Mouse (Mus musculus): ENCODE measurements around the gene Tnfrsf9. TPM values are rescaled to one million over a fixed set of nuclear protein-coding genes. Genes with fewer than 3 reads are reported as not detected.

Tnfrsf9 gene
- total and polyA plus RNA-seq, 3 experiments: 0.14 TPM; not detected in 2

DNA sequence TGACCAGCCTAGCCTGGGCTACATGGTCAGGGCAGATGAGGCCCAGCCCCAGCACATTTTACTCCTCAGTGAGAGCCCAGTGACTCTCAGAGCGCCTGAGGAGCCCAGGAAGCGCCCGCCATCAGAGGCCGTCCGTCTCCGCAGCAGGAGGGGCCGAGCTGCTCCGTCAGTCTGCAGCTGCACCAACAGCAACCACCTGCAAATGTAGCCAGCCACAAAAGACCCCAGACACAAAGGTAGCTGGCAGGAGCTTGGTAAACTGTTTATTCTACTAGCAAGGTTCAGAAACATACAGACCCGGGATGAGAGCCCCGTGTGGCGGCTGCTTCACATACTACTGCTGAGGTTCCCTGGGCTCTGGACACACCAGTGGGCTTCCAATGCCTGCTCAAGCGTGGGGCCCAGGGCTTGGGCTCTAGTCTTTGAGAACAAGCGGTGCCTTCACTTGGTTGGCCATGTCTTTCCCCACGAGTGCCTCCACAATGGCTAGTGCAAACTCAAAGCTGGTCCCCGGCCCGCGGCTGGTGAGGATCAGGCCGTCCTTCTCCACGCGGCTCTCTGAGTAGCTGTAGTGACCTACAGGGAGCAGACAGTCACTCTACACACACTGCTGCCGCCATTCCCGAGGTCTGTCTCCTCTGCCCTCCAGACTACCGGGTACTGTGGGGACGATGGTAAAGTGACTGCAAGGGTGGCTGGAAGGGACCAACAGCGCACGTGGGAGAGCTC lies 17.3 kb upstream of the Tnfrsf9 start:
- Histone ChIP-seq H3K9ac (ENCODE audit: control insufficient read depth, low read depth, low read length, poor library complexity, severe bottlenecking) (no peak overlapping the region), H3K36me3 (ENCODE audit: control insufficient read depth in 1 of 2, insufficient read depth in 2 of 2, low read length in 2 of 2) (peaks cover 0 to 2% of the 10 kb centered on the region in 2 experiments; a peak in 2 of 4 replicates), H3K27ac (ENCODE audit: control insufficient read depth, low read depth, low read length) (no peak overlapping the region), H3K4me3 (ENCODE audit: control insufficient read depth in 1 of 2, insufficient read depth in 1 of 2, low read depth in 2 of 2, low read length in 2 of 2) (no peak overlapping the region), H3K79me2 (ENCODE audit: control insufficient read depth, insufficient read depth, low read length, poor library complexity) (no peaks in the 10 kb centered on the region), H3K9me3 (replicated peaks; ENCODE audit: insufficient read depth, low read length) (no peaks in the 10 kb centered on the region), H3K4me1 (ENCODE audit: control insufficient read depth in 1 of 2, insufficient read depth in 2 of 2, low read length in 2 of 2) (no peaks in the 10 kb centered on the region), H3K27me3 (ENCODE audit: control insufficient read depth in 1 of 2, insufficient read depth in 2 of 2, low read length in 2 of 2) (no peaks in the 10 kb centered on the region)
- TF ChIP-seq MYC (IDR thresholded peaks at IDR 0.05; ENCODE audit: low read depth, low read length) (no peak), GABPA (IDR thresholded peaks at IDR 0.05; ENCODE audit: low read depth, low read length) (no peak), E2F4 (IDR thresholded peaks at IDR 0.05; ENCODE audit: borderline replicate concordance, low read depth, low read length) (no peak), CHD1 (IDR thresholded peaks at IDR 0.05; ENCODE audit: low read depth, low read length) (no peak)
- DNase-seq (ENCODE audit: low read depth, low spot score): no peak

DNA sequence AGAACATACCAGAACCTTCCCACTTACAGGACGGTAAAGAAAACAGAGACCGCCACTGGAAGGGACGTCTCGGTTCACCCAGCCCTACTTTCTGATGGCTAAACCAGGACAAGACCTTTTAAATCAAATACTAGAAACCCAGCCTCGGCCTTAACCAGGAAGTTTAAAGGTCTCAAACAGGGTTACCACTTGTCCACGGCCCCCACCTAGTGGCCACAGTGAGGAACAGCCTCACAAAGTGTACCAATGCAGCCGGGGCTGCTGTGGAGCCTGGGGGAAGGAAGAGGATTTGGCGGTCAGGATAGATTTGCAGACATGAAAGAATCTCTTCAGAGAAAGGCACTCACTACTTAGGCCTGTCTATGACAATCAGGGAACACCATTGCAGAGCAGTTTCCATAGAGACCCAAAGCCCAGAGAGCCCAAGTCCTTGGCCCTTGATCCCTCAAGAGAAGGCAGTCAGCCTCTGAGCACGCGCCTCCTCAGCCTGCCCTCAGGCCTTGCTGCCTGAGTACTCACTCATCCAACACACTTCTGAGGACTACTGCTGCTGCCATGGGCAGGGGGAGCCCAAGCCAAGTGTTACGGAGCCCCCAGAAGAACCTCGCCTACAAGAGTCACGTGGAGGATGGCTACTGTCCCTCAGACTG lies 15.5 kb upstream of the Tnfrsf9 start:
- H3K27me3 ChIP-seq (ENCODE audit: control insufficient read depth in 1 of 2, insufficient read depth in 2 of 2, low read length in 2 of 2): no peaks in the 10 kb centered on the region
- TF ChIP-seq ZC3H11A (IDR thresholded peaks at IDR 0.05; ENCODE audit: low read depth, low read length): 0 out of 2 replicates have a peak, but pooled peaks have one; percentile 25
- TF ChIP-seq SIN3A (IDR thresholded peaks at IDR 0.05; ENCODE audit: low read length): 0 out of 2 replicates have a peak, but pooled peaks have one; percentile 19
- peak; percentile 74 to 85 (median 82) for TF ChIP-seq CTCF (IDR thresholded peaks at IDR 0.05 in 2 of 3, conservative IDR thresholded peaks at IDR 0.05 in 1 of 3; ENCODE audit: control insufficient read depth in 1 of 3, insufficient read depth in 1 of 3, low read depth in 2 of 3, low read length in 3 of 3, poor library complexity in 1 of 3, severe bottlenecking in 1 of 3)
- TF ChIP-seq RAD21 (IDR thresholded peaks at IDR 0.05; ENCODE audit: low read depth, low read length): peak; percentile 63
- peak; percentile 57; the same call in 1 of the 2 replicates for TF ChIP-seq ELF1 (IDR thresholded peaks at IDR 0.05; ENCODE audit: low read depth, low read length)
- TF ChIP-seq MXI1 (IDR thresholded peaks at IDR 0.05; ENCODE audit: low read depth, low read length): no peak
- no peak for TF ChIP-seq GABPA (IDR thresholded peaks at IDR 0.05; ENCODE audit: low read depth, low read length)
- TF ChIP-seq SMC3 (IDR thresholded peaks at IDR 0.05; ENCODE audit: low read depth, low read length): peak; percentile 65
- no peak overlapping the region for H3K27ac ChIP-seq (ENCODE audit: control insufficient read depth, low read depth, low read length)
- no peaks in the 10 kb centered on the region for H3K4me1 ChIP-seq (ENCODE audit: control insufficient read depth in 1 of 2, insufficient read depth in 2 of 2, low read length in 2 of 2)
- H3K4me3 ChIP-seq (ENCODE audit: control insufficient read depth in 1 of 2, insufficient read depth in 1 of 2, low read depth in 2 of 2, low read length in 2 of 2): no peak overlapping the region
- no peaks in the 10 kb centered on the region for H3K9me3 ChIP-seq (replicated peaks; ENCODE audit: insufficient read depth, low read length)
- H3K9ac ChIP-seq (ENCODE audit: control insufficient read depth, low read depth, low read length, poor library complexity, severe bottlenecking): no peak overlapping the region
- H3K36me3 ChIP-seq (ENCODE audit: control insufficient read depth in 1 of 2, insufficient read depth in 2 of 2, low read length in 2 of 2): peaks cover 0 to 4% of the 10 kb centered on the region in 2 experiments; a peak in 2 of 4 replicates
- peak; percentile 79 for DNase-seq (ENCODE audit: low read depth, low spot score)
- H3K79me2 ChIP-seq (ENCODE audit: control insufficient read depth, insufficient read depth, low read length, poor library complexity): no peaks in the 10 kb centered on the region

DNA sequence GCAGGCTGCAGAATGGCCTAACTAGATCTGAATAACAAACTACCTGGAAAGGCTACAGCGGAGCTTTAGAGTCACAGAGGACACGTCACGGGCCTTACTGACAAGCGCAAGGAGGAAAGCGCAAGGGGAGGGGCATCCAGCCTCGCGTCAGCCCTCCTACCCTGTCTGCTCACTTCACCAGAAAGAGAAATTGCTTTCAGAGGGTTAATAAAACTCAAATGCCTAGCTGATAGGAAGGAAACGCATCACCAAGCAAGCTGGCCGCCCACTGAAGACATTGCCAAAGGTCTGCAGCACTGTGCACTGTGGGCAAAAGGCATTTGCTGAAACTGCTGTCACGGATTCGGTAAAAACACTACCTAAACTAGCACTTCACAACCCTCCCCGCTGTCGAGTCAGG lies 13.9 kb upstream of the Tnfrsf9 start:
- H3K9ac ChIP-seq (ENCODE audit: control insufficient read depth, low read depth, low read length, poor library complexity, severe bottlenecking): no peak overlapping the region
- no peak overlapping the region for H3K27ac ChIP-seq (ENCODE audit: control insufficient read depth, low read depth, low read length)
- H3K9me3 ChIP-seq (replicated peaks; ENCODE audit: insufficient read depth, low read length): no peaks in the 10 kb centered on the region
- no peak for TF ChIP-seq RAD21 (IDR thresholded peaks at IDR 0.05; ENCODE audit: low read depth, low read length)
- no peak for TF ChIP-seq EP300 (IDR thresholded peaks at IDR 0.05; ENCODE audit: low read depth in 1 of 2, low read length in 2 of 2)
- TF ChIP-seq MEF2A (IDR thresholded peaks at IDR 0.05; ENCODE audit: extremely low read depth, insufficient replicate concordance, low read depth, low read length, poor library complexity, severe bottlenecking): no peak
- no peak for TF ChIP-seq MYB (IDR thresholded peaks at IDR 0.05; ENCODE audit: low read depth, low read length)
- no peak for TF ChIP-seq ZNF384 (IDR thresholded peaks at IDR 0.05; ENCODE audit: low read depth, low read length)
- no peak for TF ChIP-seq NRF1 (IDR thresholded peaks at IDR 0.05; ENCODE audit: insufficient read depth, low read depth, low read length, poor library complexity, severe bottlenecking)
- TF ChIP-seq HCFC1 (IDR thresholded peaks at IDR 0.05; ENCODE audit: low read depth, low read length): no peak
- H3K4me1 ChIP-seq (ENCODE audit: control insufficient read depth in 1 of 2, insufficient read depth in 2 of 2, low read length in 2 of 2): no peaks in the 10 kb centered on the region
- H3K27me3 ChIP-seq (ENCODE audit: control insufficient read depth in 1 of 2, insufficient read depth in 2 of 2, low read length in 2 of 2): no peaks in the 10 kb centered on the region
- no peak overlapping the region for H3K4me3 ChIP-seq (ENCODE audit: control insufficient read depth in 1 of 2, insufficient read depth in 1 of 2, low read depth in 2 of 2, low read length in 2 of 2)
- no peaks in the 10 kb centered on the region for H3K79me2 ChIP-seq (ENCODE audit: control insufficient read depth, insufficient read depth, low read length, poor library complexity)
- no peak for DNase-seq (ENCODE audit: low read depth, low spot score)
- H3K36me3 ChIP-seq (ENCODE audit: control insufficient read depth in 1 of 2, insufficient read depth in 2 of 2, low read length in 2 of 2): peaks cover 0 to 4% of the 10 kb centered on the region in 2 experiments; a peak in 2 of 4 replicates
